Mouse (Mus musculus): ENCODE measurements at regions not wholly inside any gene's neighbourhood (a gene's known extent, or its start where the extent isn't known, plus 50 kb on each side); places are given as distances from the start of the nearest gene placed in this dataset.

- TF ChIP-seq CTCF (IDR thresholded peaks at IDR 0.05; ENCODE audit: low read depth, low read length) (no peak), POLR2A (IDR thresholded peaks at IDR 0.05; ENCODE audit: extremely low read depth, insufficient read depth, low read length) (no peak)
Observed at GRCm38 (mm10) chr3:136995611-136996335, 325.8 kb downstream of the Ppp3ca start.
